Mouse (Mus musculus): ENCODE results near the gene Lgr4.

Lgr4 gene

DNA sequence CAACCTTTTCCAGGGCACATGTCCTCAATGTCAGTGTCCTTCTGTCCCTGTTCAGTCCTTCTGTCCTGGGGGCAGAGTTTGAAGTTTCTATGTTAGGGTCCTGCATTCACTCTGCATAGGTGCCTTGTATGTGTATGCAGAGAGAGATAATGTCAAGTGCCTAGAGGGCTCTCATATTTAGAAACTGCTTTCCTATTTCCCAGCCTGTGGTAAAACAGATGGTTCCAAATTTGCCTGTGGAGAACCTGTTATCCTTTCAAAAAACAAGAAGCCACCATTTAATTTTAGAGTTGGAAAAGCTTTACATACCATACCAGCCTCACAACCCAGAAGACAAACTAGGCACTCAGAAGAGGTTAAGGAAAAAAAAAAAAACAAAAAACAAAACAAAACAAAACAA, 32.1 kb downstream of the Lgr4 start:
- DNase-seq (ENCODE audit: low read depth, low spot score), result peak; percentile 68

DNA sequence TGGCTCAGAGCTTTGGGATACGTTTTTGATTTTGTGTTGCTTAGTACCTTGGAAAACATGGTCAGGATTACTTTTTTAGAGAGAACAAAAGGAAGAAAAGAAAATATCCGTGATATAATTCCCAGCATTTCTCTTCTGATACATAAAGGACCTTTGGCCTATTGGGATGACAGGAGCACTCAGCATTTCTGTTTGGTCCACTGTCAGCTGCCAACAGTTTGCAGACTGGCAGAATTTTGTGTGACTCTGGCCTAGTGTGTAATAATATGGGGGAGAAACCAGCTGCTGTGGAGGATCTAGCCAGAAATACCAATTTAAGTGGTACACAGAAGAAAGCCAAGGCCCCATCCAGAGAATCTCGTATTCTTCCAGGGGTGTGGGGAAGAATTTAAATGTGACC, 32.9 kb downstream of the Lgr4 start:
- no peak for DNase-seq (ENCODE audit: low read depth, low spot score)

DNA sequence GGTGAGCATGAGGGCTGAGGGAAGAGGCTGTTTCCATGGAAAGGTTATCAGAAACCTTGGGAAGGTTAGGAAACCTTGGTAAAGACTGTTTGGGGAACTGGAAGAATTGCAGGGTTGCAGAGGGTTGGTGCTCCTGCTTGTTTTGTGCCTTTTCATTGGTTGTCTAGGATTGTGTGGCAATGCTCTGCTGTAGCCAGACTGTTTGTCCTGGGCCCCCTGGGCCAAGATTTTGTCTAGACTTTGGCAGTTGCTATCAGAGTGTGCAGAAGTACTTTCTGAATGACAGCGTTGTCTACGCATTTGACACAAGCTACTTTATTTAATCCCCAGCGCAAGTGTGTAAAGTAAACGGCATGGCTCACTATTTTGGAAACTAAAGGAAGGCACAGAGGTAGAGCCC, 33.6 kb downstream of the Lgr4 start:
- no peak for DNase-seq (ENCODE audit: low read depth, low spot score)

DNA sequence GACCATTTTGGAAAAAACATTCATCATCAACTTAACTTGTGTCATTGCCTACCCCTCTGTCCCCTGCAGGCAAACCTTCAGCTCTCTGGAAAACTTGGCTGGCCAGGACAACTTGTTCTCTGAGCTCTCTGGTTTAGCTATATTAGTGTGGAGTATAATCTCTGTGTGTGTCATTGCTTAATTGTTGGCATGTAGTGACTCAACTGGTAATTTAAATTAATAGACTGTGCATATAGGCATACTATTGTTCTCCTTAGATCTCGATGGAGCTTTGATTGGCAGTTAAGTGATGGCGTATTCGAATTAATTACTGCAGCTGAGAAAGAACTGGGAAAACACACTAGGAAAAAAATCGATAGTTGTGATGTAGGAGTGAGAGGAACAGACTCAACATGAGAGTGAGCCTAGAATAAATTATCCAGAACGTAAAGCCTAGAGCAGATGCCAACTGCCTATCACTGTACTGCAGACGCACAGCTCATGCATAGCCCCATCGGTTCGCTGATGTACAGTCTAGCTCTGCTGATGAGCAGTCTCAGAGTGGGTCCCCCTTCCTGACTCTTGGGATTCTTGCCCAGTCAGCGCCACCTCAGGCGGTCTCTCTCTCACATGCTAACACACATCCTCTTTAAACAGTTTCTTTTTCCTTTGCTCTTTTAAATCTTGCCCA, 35.7 kb downstream of the Lgr4 start:
- DNase-seq (ENCODE audit: low read depth, low spot score), result peak; percentile 57

DNA sequence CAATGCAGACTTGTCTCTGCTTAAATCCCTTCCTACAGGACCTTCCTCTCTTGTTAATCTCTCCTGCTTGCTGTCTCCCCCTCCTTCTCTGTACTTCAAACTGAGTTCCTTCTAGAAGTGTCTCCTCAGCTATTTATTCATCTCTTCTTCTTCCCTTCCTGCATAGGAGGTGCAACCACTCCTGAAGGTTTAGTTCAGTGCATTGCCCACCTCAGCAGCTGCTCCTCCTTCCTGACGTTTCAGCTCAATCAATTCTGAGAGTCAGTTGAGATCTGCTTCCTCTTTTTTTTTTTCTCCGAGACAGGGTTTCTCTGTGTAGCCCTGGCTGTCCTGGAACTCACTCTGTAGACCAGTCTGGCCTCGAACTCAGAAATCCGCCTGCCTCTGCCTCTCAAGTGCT, 36.4 kb downstream of the Lgr4 start:
- DNase-seq (ENCODE audit: low read depth, low spot score), result no peak

DNA sequence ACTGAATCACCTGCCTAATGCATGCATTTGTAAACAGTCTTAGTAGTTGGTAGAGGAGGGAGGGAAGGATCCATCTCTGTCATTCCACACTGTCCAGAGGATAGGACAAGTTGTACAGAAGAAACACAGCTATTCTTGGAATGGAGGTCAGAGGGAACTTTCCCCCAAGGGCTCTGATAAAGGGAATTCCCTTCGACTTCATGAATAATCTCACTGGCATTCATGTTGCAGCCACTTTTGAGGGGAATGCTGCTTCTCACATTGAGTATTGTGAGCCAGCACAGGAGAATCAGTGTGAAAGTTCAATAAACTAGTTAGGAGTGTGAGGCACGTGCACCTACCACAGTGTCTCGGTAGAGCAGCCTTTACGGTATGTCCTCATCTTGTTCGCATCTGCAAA, 37.6 kb downstream of the Lgr4 start:
- no peak for DNase-seq (ENCODE audit: low read depth, low spot score)

DNA sequence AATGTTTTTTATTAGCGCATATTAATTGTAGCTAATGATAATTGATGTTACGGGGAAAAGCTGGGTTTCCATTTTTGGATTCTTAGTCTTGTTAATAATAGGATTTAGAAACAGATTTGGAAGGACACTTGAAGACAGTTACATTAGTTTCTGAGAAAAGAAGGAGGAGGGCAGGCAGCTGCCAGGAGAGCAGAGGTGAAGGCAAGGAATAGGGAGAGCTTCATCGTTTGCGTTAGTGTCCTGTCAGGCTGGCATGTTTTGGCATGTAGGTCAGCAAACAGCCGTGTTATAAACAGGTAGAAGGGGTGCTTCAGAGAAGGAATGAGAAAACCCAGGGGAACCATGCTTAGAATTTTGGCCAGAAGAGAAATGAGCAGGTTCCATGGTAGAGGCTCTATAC, 38.5 kb downstream of the Lgr4 start:
- DNase-seq (ENCODE audit: low read depth, low spot score), result no peak

DNA sequence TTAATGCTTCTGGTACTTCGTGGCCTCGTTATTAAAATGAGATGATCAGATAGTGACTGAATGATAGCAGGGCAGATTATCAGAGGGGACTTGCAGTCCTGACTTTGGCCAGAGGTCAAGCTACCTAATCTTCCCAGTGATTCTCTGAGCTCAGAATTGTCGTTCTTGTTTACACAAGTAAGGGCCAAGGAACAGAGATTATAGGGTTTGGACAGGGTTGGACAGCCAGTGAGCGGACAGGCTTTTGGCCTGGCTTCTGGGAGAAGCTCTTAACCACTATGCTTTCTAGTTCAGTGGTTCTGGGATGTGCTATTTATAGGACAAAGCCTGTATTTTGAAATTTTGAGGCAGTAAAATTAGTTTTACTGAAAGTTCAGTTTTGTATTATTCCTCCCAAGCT, 39.3 kb downstream of the Lgr4 start:
- DNase-seq (ENCODE audit: low read depth, low spot score), result no peak

DNA sequence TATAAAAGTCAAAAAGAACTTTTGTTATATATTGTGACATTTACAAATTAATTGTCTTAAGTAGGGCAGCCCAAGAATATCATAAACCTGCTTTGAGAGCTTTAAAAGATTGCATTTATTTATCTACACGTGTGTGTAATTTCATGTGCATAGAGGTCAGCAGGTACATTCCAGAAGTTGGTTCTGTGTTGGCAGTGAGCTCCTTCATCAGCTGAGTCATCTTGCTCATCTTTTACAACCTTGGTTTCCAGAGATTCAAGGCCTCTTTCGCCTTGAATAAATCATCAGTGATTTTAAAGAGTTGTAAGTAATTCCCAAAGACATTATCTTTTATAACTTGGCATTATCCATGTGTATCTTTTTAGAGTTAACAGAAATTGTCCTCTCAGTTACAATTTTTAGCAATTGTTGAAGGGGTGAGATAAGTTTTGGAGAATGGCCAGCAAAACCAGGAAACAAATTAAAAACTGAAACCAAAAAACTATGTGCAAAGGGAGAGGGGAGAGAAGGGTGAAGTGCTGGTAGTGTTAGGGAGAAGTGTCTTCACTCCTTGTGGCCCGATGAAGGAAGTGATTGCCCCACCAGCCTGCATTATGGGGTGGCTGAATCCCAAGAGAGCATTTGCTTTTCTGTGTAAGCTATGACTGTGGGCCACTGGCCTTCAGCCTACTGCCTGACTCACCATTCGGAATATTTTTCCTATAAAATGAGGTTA, 41.4 kb downstream of the Lgr4 start:
- DNase-seq (ENCODE audit: low read depth, low spot score), result no peak

DNA sequence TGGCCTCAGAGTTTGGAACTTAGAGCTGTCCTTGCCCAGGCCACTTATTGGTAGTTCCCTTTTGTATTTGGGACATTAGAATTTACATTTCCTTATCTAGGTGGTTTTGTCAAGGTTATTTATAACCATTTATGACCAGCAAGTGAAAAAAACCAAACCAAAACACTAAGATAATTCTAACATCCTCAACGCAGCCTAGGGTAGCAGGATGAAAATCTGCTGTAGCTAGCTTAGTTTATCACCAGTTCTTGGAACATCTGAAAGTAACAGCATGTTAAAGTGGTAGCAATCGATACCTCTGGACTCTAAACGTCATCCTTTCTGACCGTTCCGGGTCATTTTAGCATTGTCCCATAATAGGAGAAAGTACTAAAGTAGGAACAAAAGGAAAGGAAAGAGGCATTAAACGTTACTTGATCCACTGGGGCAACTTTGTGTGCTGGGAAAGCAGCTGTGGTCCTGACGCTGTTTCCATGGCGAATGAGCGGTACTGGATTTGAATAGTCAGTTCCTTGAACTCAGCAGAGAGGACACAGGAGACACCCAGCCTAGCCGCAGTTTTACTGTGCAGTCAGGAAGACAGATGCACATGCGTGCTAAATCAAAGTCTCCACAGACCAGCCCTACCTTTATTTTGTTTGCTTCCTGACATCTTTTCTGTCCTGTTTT, 42.1 kb downstream of the Lgr4 start:
- DNase-seq (ENCODE audit: low read depth, low spot score), result no peak

DNA sequence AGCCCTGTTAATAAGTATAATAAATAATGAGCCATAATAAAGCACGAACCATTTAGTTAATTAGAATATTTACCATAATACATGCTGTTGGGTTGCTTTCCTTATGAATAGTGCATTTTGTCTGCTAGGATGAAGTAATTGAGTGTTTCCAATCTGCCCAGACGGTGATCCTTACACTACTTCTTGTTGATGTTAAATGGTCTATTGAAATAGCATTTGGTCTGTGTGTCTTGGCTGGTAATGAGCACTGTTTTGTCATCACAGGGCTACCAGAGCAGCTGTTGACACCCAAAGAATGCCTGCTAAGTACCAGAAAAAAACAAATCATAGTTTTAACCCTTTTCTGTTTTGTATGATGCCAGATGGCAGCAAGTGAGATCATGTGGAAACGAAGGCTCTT, 42.8 kb downstream of the Lgr4 start:
- peak; percentile 63 for DNase-seq (ENCODE audit: low read depth, low spot score)

DNA sequence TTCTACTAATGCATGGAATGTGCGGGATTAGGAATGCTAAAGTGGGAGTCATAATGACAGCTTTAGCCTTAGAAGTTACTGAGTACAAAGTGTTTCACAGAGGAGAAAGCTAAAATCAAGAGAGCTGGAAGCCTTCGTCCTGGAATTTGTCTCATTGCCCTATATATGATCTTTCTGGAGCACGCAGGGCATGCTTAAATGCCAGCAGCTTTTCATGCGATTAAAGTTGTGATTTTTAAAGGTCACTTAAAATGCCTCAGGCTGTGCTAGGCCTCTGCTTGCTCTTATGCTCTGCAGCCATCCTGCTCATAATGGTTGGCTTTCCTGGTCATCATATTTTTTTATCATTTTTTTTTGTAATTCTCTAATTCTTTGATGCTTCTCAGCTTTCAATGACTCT, 43.7 kb downstream of the Lgr4 start:
- DNase-seq (ENCODE audit: low read depth, low spot score), result peak; percentile 56

DNA sequence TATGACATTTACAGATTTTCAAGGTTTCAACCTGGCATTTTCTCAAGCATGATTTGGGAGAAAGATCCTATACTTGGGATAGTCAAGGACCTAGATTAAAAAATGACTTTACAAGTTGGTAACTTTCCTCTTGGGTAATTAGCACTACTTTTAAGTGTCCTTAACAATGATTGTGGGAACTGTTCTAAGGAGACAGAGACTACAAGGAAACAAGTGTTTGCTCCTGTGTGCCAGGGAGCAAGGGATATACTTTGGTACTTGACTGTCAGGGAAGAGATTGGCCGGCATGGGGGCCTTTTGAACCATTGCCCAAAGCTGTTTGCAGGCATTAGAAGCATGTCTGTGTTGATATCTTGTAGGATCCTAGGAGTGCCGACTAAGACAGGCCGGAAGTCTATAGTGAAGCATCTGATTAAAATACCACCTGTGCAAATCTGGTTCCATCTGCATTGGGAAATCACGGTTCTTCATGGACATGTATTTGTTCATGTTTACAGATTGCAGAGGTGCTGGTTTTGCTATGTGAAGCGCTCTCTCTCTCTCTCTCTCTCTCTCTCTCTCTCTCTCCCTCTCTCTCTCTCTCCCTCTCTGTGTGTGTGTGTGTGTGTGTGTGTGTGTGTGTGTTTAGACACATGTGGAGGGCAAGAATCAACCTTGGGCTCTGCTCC, 46.3 kb downstream of the Lgr4 start:
- no peak for DNase-seq (ENCODE audit: low read depth, low spot score)

DNA sequence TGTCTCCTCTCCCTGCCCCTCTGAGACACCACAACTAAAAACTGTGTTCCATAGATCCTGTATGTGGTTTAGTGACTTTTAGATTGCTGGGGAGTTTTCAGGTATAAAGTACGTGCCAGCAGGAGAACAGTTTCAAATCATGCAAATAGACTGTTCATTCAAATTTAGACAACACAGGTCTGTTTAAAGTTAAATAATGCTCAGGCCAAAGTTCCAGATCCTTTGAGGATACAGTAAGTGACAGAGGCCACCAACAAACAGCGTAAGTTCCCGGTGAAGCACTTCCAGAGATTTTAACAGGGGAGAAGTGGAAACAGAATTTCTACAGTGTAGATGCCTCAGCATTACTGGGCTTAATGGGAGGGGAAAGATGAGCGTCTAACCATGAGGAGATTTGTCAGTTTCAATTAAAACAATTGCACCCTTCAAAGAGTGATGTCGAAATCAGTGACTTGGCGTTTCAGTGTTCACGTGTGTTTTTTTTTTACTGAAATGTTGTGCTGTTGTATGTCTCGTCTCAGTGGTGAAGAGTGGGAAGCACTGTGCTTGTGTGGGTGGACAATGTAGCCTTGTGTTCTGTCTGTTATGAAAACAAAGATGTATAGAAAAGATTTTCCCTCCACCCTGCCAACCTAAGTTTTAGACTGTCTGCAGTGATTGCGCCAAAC, 48.4 kb downstream of the Lgr4 start:
- no peak for DNase-seq (ENCODE audit: low read depth, low spot score)

DNA sequence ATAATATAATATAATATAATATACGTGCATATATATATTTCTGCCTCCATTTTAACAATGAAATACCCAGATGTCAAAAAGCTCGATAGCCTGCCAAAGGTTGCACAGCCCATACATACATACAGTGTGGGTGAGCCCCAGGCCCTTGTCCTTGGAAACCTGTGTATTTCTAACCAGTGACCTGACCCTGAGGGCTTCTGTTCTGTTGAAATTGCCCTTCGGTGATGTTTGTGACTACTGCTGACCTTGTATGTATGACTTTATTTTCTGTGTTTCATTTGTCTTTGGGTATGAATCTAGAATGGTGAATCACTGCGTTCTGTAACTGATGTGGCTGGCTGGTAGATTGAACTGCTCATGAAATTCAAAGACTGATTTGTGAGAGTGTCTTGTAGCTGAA, 49.4 kb downstream of the Lgr4 start:
- DNase-seq (ENCODE audit: low read depth, low spot score), result no peak

DNA sequence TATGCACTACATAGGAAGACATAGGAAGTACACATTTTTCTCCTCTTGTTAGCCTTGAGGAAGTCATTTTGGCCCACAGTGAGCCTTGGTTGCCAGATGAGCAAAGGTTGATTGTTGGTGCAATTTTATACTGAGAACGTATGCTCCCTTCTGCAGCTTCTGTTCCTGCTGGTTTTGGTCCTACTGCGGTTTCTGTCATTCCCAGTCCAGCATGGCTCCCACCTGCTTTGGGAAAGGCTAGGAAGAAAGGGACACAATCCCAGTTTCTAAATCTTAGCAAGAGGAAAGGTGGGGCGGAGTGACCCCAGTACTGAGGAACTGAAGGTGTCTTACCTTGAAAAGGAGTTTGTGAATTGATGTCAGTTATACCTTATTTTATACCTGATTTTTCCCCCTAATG, 51.9 kb downstream of the Lgr4 start:
- no peak for DNase-seq (ENCODE audit: low read depth, low spot score)

DNA sequence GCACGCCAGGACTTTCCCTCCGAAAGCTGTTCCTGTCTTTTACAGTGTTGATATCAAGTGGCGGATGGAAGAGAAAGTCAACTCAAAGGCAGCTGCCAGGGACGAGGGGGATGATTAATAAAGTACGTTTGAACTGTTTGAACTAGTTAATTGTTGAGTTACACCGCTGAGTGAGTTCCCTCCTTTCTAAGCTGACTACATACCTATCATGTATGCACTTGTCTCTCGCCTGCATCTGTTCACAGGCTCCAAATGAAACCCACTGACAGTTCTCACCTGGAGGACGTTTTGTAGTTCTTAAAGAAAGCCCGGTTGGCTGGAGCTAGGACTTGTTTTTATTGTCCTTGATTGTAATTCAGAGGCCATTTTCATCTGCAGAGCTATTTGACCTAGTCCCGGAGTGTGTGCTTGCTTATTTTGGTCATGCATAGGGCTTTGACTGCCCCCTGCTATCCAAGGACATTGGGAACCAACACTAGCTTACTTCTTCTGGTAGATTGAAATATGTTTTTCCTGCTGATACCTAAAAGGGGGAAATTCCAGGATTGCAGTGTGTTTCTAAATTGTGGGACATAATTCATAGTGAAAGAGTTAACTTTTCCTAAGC, 52.6 kb downstream of the Lgr4 start:
- DNase-seq (ENCODE audit: low read depth, low spot score), result no peak

DNA sequence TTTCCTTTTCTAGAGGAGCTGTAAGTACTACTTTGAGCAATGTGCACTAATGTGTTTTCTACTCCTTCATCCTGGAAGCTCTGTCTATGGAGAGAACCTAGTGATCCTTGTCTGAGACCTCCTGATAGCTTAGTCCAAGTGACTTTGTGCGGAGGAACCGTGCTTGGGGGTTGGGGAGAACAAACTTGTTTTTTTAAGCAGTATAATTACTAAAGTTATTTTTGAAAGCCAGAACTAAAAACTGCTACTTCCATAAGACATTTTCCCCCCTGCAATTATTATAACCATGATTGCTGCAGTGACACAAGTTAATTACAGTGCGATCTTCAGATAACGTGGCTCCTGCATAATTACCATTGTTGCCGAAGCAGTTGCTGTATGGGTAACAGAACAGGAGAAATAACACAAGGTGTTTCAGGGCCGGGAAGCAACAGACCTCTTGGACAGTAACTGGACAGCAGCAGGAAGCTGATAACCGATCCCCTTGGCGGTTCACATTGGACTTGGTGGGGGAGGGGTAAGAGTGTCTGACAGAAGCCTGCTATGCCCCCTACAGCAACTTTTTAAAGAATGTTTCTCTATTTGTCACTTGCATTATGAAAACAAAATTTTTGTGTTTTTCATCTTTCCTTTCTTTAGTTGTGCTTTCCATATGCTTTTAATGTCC, 53.4 kb downstream of the Lgr4 start:
- peak; percentile 63 for DNase-seq (ENCODE audit: low read depth, low spot score)

DNA sequence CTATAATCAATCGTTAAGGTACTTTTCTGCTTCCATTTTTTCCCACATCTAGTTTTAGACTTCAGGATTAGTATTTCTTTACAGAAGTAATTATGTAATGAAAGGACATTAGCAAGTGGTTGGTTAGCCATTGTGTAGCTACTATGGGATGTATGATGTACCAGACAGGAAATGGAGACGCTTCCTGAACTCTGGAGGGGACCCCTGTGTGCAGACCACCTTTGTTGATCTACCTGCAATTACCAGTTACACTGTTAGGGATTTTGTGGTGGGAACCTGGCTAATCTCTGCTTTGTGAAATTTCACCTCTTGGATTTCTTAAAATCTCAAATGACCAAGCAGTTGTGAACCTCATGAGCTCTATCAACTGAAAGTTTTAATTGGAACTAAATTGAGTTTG, 54.9 kb downstream of the Lgr4 start:
- no peak for DNase-seq (ENCODE audit: low read depth, low spot score)

DNA sequence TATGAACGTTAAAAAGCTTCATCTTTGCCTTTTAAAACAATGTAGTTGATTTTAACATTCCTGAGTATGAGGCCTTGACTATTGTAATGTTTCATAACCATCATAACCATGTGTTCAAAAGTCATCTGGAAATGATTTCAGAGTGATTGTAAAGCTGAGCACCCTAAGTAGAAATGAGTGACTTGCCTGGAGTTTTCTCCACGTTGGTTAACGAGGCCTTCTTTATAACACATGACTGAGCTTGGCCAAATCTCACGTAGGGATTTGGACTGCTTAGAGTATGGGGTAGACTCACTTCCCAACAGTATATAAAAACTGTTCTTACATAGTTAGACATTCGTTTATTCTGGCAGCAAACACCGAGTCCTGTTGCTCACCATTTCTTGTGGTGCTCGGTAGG, 55.5 kb downstream of the Lgr4 start:
- DNase-seq (ENCODE audit: low read depth, low spot score), result no peak

DNA sequence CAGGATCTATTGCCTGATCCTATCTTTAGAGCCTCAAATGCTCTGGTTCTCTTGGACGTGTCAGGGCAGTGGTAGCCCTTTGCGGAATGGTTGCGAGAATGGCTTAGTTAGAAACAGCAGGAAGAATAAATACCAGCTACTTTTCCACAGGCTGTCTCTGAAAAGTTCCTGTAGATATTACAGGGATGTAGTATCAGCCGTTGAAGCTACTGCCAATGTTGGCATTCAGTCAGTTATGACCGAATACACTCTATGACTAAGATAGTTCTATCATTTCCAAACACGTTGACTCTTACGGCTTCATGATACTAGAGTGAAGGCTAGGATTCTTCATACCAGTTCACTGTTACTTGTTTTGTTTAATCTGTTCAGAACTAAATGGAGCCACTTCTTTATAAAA, 57.4 kb downstream of the Lgr4 start:
- no peak for DNase-seq (ENCODE audit: low read depth, low spot score)

Measured in brain, adult 2 months (tissue).